Mouse (Mus musculus): ENCODE measurements around the gene Tfam. TPM values are rescaled to one million over a fixed set of nuclear protein-coding genes. Genes with fewer than 3 reads are reported as not detected.

The Tfam gene
- polyA plus RNA-seq, 1 experiment = 6.4 TPM

DNA sequence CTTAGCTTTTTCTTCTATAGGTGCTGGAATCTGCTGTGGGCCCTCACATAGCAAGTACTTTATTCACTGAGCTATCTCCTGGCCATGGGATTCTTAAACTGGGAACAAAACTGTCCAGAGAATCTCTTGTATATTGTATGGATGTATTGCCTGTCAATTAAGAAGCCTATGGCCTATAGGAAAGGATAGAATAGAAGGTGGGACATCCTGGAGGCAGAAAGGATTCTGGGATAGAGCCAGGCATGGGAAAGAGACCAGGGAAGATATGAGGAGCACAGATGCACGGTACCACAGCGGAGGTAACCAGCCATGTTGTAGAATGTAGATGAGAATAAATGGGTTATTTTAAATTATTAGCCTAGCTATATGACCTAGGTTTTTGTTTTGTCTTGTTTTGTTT is 36.6 kb downstream of the Tfam start:
- Histone ChIP-seq H3K4me1 (ENCODE audit: control insufficient read depth, insufficient read depth, insufficient read length) (no peaks in the 10 kb centered on the region), H3K36me3 (ENCODE audit: control insufficient read depth, insufficient read depth, low read length) (no peaks in the 10 kb centered on the region), H3K4me3 (ENCODE audit: extremely low read depth, insufficient read depth, insufficient read length) (no peak overlapping the region), H3K27me3 (ENCODE audit: control insufficient read depth, insufficient read depth, low read length) (no peaks in the 10 kb centered on the region), H3K27ac (ENCODE audit: insufficient read depth, low read length) (no peak overlapping the region)
- TF ChIP-seq POLR2A (IDR thresholded peaks at IDR 0.05; ENCODE audit: low read depth, low read length) = no peak
- no peak for TF ChIP-seq CTCF (IDR thresholded peaks at IDR 0.05; ENCODE audit: extremely low read depth, insufficient read depth, insufficient read length, insufficient replicate concordance)
- no peak for DNase-seq (ENCODE audit: low read depth in 1 of 2, low spot score in 2 of 2)
- 87% methylated on average over 2 of the region's 2 CpGs for WGBS

DNA sequence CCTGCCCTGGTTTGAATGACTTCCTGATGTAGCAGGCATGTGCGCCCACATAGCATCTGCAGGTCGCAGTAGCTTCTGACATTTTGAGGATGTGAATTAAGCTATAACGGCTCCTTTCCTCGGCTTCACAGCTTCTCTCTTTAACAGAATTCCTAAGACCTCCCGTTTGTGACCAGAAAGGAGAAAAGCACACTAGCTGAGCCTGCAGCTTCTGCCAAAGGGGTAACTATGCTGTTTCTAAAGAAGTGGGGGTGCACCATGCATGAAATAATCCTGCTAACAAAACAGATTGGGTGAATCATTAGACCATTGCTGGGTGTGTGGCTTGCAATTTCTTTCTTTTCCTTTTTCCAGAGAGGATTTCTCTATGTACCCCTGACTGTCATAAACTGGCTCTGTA is 37.1 kb downstream of the Tfam start:
- DNase-seq (ENCODE audit: low read depth in 1 of 2, low spot score in 2 of 2) = no peak
- Histone ChIP-seq H3K27ac (ENCODE audit: insufficient read depth, low read length) (no peak overlapping the region), H3K4me3 (ENCODE audit: extremely low read depth, insufficient read depth, insufficient read length) (no peak overlapping the region), H3K4me1 (ENCODE audit: control insufficient read depth, insufficient read depth, insufficient read length) (no peaks in the 10 kb centered on the region), H3K36me3 (ENCODE audit: control insufficient read depth, insufficient read depth, low read length) (no peaks in the 10 kb centered on the region), H3K27me3 (ENCODE audit: control insufficient read depth, insufficient read depth, low read length) (no peaks in the 10 kb centered on the region)
- WGBS = 29% methylated on average over 5 of the region's 5 CpGs
- TF ChIP-seq POLR2A (IDR thresholded peaks at IDR 0.05; ENCODE audit: low read depth, low read length) = no peak
- TF ChIP-seq CTCF (IDR thresholded peaks at IDR 0.05; ENCODE audit: extremely low read depth, insufficient read depth, insufficient read length, insufficient replicate concordance) = no peak

DNA sequence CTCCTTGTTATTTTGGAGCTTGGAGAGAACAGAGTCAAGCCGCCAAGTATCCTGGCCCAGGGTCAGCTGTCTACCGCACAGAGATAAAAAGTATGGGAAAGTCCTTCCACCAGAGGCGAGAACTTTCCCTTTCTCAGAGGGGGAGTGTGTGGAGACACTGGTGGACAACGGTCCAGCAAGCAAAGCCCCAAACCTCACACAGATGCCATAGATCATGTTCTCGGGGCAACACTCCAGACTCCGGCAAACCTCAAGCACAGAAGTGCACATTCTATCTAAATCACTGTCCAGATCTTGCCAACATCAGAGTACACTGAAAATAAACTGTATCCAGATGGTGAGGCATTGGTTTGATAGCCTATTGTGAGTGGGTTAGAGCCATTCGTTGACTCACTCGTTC is 39.4 kb downstream of the Tfam start:
- H3K27ac ChIP-seq (ENCODE audit: insufficient read depth, low read length) = no peak overlapping the region
- DNase-seq (ENCODE audit: low read depth in 1 of 2, low spot score in 2 of 2) = no peak
- no peaks in the 10 kb centered on the region for H3K36me3 ChIP-seq (ENCODE audit: control insufficient read depth, insufficient read depth, low read length)
- no peak overlapping the region for H3K4me3 ChIP-seq (ENCODE audit: extremely low read depth, insufficient read depth, insufficient read length)
- no peak for TF ChIP-seq CTCF (IDR thresholded peaks at IDR 0.05; ENCODE audit: extremely low read depth, insufficient read depth, insufficient read length, insufficient replicate concordance)
- TF ChIP-seq POLR2A (IDR thresholded peaks at IDR 0.05; ENCODE audit: low read depth, low read length) = no peak
- WGBS = 90% methylated on average over 8 of the region's 8 CpGs
- H3K4me1 ChIP-seq (ENCODE audit: control insufficient read depth, insufficient read depth, insufficient read length) = no peaks in the 10 kb centered on the region; the same call in 1 of the 2 replicates
- no peaks in the 10 kb centered on the region for H3K27me3 ChIP-seq (ENCODE audit: control insufficient read depth, insufficient read depth, low read length)

DNA sequence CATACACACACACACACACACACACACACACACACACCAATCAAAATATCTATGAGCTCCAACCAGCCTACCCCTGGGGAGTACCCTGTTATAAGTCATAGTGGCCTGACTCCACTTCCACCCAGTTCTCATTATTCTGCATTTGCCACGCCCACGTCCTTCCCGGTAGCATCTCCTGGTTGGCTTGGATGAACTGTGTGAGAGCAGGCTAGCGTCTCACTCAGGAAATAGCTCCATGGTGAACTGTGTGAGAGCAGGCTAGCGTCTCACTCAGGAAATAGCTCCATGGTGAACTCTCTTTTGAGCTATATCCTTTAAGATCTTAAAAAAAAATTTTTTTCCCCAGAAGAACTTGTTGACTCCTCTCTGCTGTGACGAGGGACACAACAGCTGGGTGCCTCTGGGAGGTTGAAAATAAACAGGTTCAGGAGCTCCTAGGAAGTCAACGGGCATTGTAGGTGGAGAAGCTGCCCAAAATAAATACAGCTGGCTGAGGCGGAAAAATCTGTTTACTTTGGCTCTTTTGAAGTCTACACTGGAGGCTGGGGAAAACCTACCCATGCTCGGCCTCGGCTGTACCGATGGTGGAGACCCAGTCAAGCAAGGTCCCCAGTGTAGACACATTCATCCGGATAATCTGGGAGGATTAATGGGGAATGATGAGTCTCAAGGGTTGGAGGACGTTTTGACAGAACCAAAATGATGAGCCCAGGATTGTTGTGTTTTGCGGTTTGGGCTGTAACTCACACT is 40.9 kb downstream of the Tfam start:
- TF ChIP-seq CTCF (IDR thresholded peaks at IDR 0.05; ENCODE audit: extremely low read depth, insufficient read depth, insufficient read length, insufficient replicate concordance) = no peak
- no peak for TF ChIP-seq POLR2A (IDR thresholded peaks at IDR 0.05; ENCODE audit: low read depth, low read length)
- Histone ChIP-seq H3K27me3 (ENCODE audit: control insufficient read depth, insufficient read depth, low read length) (no peaks in the 10 kb centered on the region), H3K4me3 (ENCODE audit: extremely low read depth, insufficient read depth, insufficient read length) (no peak overlapping the region), H3K27ac (ENCODE audit: insufficient read depth, low read length) (no peak overlapping the region), H3K36me3 (ENCODE audit: control insufficient read depth, insufficient read depth, low read length) (no peaks in the 10 kb centered on the region), H3K4me1 (ENCODE audit: control insufficient read depth, insufficient read depth, insufficient read length) (no peaks in the 10 kb centered on the region; the same call in 1 of the 2 replicates)
- 53% methylated on average over 14 of the region's 14 CpGs for WGBS
- no peak for DNase-seq (ENCODE audit: low read depth in 1 of 2, low spot score in 2 of 2)

DNA sequence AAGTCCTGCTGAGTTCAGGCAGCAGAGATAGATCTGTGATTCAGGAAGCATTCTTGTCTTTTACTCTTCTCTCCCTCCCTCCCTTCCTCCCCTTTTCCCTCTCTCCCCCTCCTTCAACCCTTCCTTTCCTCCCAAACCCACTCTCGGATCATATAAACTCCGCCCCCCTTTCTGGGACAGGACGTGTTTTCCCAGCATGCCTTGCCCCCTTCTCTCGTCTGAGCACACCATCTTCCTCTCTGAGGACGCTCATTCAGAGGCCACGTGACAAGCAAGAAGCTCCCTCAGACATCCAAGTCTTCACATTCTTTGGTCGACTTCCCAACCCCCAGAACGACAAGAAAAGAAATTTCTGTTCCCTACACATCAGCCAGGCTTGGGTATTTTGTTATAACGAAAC is 42.6 kb downstream of the Tfam start:
- TF ChIP-seq POLR2A (IDR thresholded peaks at IDR 0.05; ENCODE audit: low read depth, low read length) (no peak), CTCF (IDR thresholded peaks at IDR 0.05; ENCODE audit: extremely low read depth, insufficient read depth, insufficient read length, insufficient replicate concordance) (no peak)
- H3K36me3 ChIP-seq (ENCODE audit: control insufficient read depth, insufficient read depth, low read length) = no peaks in the 10 kb centered on the region
- H3K27ac ChIP-seq (ENCODE audit: insufficient read depth, low read length) = no peak overlapping the region
- no peak for DNase-seq (ENCODE audit: low read depth in 1 of 2, low spot score in 2 of 2)
- WGBS = 54% methylated on average over 9 of the region's 9 CpGs
- no peaks in the 10 kb centered on the region for H3K27me3 ChIP-seq (ENCODE audit: control insufficient read depth, insufficient read depth, low read length)
- no peak overlapping the region for H3K4me3 ChIP-seq (ENCODE audit: extremely low read depth, insufficient read depth, insufficient read length)
- H3K4me1 ChIP-seq (ENCODE audit: control insufficient read depth, insufficient read depth, insufficient read length) = no peaks in the 10 kb centered on the region; the same call in 1 of the 2 replicates

DNA sequence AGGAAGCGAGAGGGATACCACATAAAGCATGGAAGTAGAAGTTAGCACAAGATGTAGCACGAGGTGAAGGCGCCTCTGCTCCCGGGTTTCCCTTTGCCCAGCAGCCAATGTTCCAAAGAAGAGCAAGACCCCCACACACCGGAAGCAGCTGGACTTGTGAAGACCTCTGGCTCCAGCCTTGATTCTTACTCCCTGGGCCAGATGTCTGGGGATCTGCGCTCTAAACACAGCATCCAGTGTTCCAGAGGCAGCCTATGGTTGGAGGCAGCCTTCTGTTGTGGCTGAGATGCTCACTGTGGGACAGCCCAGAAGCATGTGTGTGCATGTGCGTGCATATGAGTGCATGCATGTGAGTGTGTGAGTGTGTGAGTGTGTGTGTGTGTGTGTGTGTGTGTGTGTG is 43.4 kb downstream of the Tfam start:
- WGBS = 87% methylated on average over 7 of the region's 7 CpGs

DNA sequence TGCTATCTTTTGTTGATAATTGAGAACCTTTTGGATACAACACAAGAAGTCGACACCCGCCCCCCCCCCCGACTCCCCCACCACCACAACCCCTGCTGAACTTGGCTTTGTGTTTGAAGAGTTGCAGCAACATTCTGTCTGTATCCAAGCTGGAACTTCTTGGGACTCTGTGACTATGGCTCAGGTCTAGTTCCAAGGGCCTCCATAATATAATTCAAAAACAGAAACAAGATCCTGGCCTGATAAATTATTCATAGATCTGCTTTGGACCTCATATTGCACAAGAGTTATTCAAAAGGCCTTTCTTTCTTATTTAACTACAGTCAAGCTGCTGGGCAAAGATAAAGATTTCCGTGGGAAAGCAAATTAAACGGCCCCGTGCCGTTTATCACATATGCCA is 44.8 kb downstream of the Tfam start:
- WGBS = 89% methylated on average over 7 of the region's 7 CpGs
- Histone ChIP-seq H3K4me1 (ENCODE audit: control insufficient read depth, insufficient read depth, insufficient read length) (no peaks in the 10 kb centered on the region; the same call in 1 of the 2 replicates), H3K27me3 (ENCODE audit: control insufficient read depth, insufficient read depth, low read length) (no peaks in the 10 kb centered on the region), H3K36me3 (ENCODE audit: control insufficient read depth, insufficient read depth, low read length) (no peaks in the 10 kb centered on the region), H3K4me3 (ENCODE audit: extremely low read depth, insufficient read depth, insufficient read length) (no peak overlapping the region), H3K27ac (ENCODE audit: insufficient read depth, low read length) (no peak overlapping the region)
- TF ChIP-seq CTCF (IDR thresholded peaks at IDR 0.05; ENCODE audit: extremely low read depth, insufficient read depth, insufficient read length, insufficient replicate concordance) (no peak), POLR2A (IDR thresholded peaks at IDR 0.05; ENCODE audit: low read depth, low read length) (no peak)
- no peak for DNase-seq (ENCODE audit: low read depth in 1 of 2, low spot score in 2 of 2)

More for the DNA sequence above, 43.4 kb downstream of the Tfam start:
- H3K27ac ChIP-seq (ENCODE audit: insufficient read depth, low read length) = no peak overlapping the region
- no peak for DNase-seq (ENCODE audit: low read depth in 1 of 2, low spot score in 2 of 2)
- no peak for TF ChIP-seq CTCF (IDR thresholded peaks at IDR 0.05; ENCODE audit: extremely low read depth, insufficient read depth, insufficient read length, insufficient replicate concordance)
- TF ChIP-seq POLR2A (IDR thresholded peaks at IDR 0.05; ENCODE audit: low read depth, low read length) = no peak
- no peak overlapping the region for H3K4me3 ChIP-seq (ENCODE audit: extremely low read depth, insufficient read depth, insufficient read length)
- H3K27me3 ChIP-seq (ENCODE audit: control insufficient read depth, insufficient read depth, low read length) = no peaks in the 10 kb centered on the region
- no peaks in the 10 kb centered on the region; the same call in 1 of the 2 replicates for H3K4me1 ChIP-seq (ENCODE audit: control insufficient read depth, insufficient read depth, insufficient read length)
- no peaks in the 10 kb centered on the region for H3K36me3 ChIP-seq (ENCODE audit: control insufficient read depth, insufficient read depth, low read length)

Measured in spleen, adult 2 months (tissue).